Mouse (Mus musculus): Measurements from ENCODE around the gene Mat2a. TPM values are rescaled to one million over a fixed set of nuclear protein-coding genes. Genes with fewer than 3 reads are reported as not detected.

The Mat2a gene
- total and polyA plus RNA-seq, 3 experiments, result 166 to 456 (median 218) TPM

GRCm38 (mm10) chr6:72388791-72389329 lies 50.5 kb downstream of the Mat2a start:
- Histone ChIP-seq H3K79me2 (replicated peaks; ENCODE audit: control insufficient read depth, extremely low read depth, insufficient read depth, poor library complexity, severe bottlenecking) (no peaks in the 10 kb centered on the region), H3K27ac (ENCODE audit: insufficient read depth, low read depth) (no peak overlapping the region), H3K36me3 (replicated peaks in 1 of 2; ENCODE audit: control insufficient read depth in 1 of 2, insufficient read depth in 1 of 2, low read length in 1 of 2) (peaks cover 7 to 43% of the 10 kb centered on the region in 2 experiments), H3K4me1 (ENCODE audit: control insufficient read depth in 1 of 2, insufficient read depth in 2 of 2) (peaks cover 3 to 16% of the 10 kb centered on the region in 2 experiments), H3K4me2 (ENCODE audit: insufficient read depth, low read depth, poor library complexity, severe bottlenecking) (peak overlapping the region; percentile 69), H3K27me3 (replicated peaks) (no peaks in the 10 kb centered on the region), H3K4me3 (replicated peaks in 1 of 3; ENCODE audit: low read depth in 2 of 3, low read length in 2 of 3, poor library complexity in 1 of 3) (peak overlapping the region; percentile 19 to 74 (median 71)), H3K9ac (ENCODE audit: insufficient read depth, low read depth) (peak overlapping the region; percentile 89), H3K9me3 (replicated peaks; ENCODE audit: low read length) (peaks cover 2% of the 10 kb centered on the region)
- TF ChIP-seq ZC3H11A (IDR thresholded peaks at IDR 0.05; ENCODE audit: low read depth, low read length) (no peak), MEF2A (IDR thresholded peaks at IDR 0.05; ENCODE audit: borderline replicate concordance, low read depth, low read length) (no peak), KAT2A (IDR thresholded peaks at IDR 0.05; ENCODE audit: insufficient replicate concordance, low read length) (no peak), MAZ (IDR thresholded peaks at IDR 0.05; ENCODE audit: low read depth, low read length) (no peak), HCFC1 (IDR thresholded peaks at IDR 0.05; ENCODE audit: low read depth, low read length) (no peak), NRF1 (IDR thresholded peaks at IDR 0.05; ENCODE audit: low read depth, low read length) (no peak), CHD1 (IDR thresholded peaks at IDR 0.05; ENCODE audit: low read depth, low read length) (no peak), E2F4 (IDR thresholded peaks at IDR 0.05; ENCODE audit: insufficient replicate concordance, low read depth, low read length) (no peak), RAD21 (IDR thresholded peaks at IDR 0.05; ENCODE audit: low read depth, low read length) (no peak), POLR2A (IDR thresholded peaks at IDR 0.05; ENCODE audit: low read depth, low read length) (no peak), SMC3 (IDR thresholded peaks at IDR 0.05; ENCODE audit: low read depth, low read length) (no peak), SIN3A (IDR thresholded peaks at IDR 0.05; ENCODE audit: low read length) (no peak), ZNF384 (IDR thresholded peaks at IDR 0.05; ENCODE audit: low read depth, low read length) (no peak), UBTF (IDR thresholded peaks at IDR 0.05; ENCODE audit: low read depth, low read length) (no peak), EP300 (IDR thresholded peaks at IDR 0.05; ENCODE audit: low read length) (no peak), USF2 (conservative IDR thresholded peaks at IDR 0.05; ENCODE audit: low read depth, low read length) (no peak)
- dilution Hi-C loops (cut with MboI; ENCODE audit: extremely low pct_ligation_motif_present, extremely low pct_unique_long_range_greater_than_20kb, low sequenced_read_pairs), result no loop called here
- DNase-seq (ENCODE audit: extremely low read depth), result no peak
- in situ Hi-C loops (cut with MboI; ENCODE audit: low pct_ligation_motif_present, low pct_unique_long_range_greater_than_20kb, low sequenced_read_pairs), result no loop called here

GRCm38 (mm10) chr6:72388266-72388665 lies 51.1 kb downstream of the Mat2a start:
- dilution Hi-C loops (cut with MboI; ENCODE audit: extremely low pct_ligation_motif_present, extremely low pct_unique_long_range_greater_than_20kb, low sequenced_read_pairs) (no loop called here), in situ Hi-C loops (cut with MboI; ENCODE audit: low pct_ligation_motif_present, low pct_unique_long_range_greater_than_20kb, low sequenced_read_pairs) (no loop called here)
- no peak for DNase-seq (ENCODE audit: extremely low read depth)
- no peak overlapping the region for H3K27ac ChIP-seq (ENCODE audit: insufficient read depth, low read depth)
- H3K4me3 ChIP-seq (replicated peaks in 1 of 3; ENCODE audit: low read depth in 2 of 3, low read length in 2 of 3, poor library complexity in 1 of 3), result no peak overlapping the region
- no peak overlapping the region for H3K4me2 ChIP-seq (ENCODE audit: insufficient read depth, low read depth, poor library complexity, severe bottlenecking)
- H3K36me3 ChIP-seq (replicated peaks in 1 of 2; ENCODE audit: control insufficient read depth in 1 of 2, insufficient read depth in 1 of 2, low read length in 1 of 2), result peaks cover 7 to 47% of the 10 kb centered on the region in 2 experiments
- peaks cover 3 to 16% of the 10 kb centered on the region in 2 experiments for H3K4me1 ChIP-seq (ENCODE audit: control insufficient read depth in 1 of 2, insufficient read depth in 2 of 2)
- TF ChIP-seq KAT2A (IDR thresholded peaks at IDR 0.05; ENCODE audit: insufficient replicate concordance, low read length) (no peak), RCOR1 (conservative IDR thresholded peaks at IDR 0.05; ENCODE audit: low read depth, low read length) (no peak), BHLHE40 (IDR thresholded peaks at IDR 0.05; ENCODE audit: low read depth, low read length) (no peak), MXI1 (IDR thresholded peaks at IDR 0.05; ENCODE audit: low read depth, low read length) (no peak), IRF4 (IDR thresholded peaks at IDR 0.05; ENCODE audit: low read depth, low read length) (no peak), RAD21 (IDR thresholded peaks at IDR 0.05; ENCODE audit: low read depth, low read length) (no peak), GABPA (IDR thresholded peaks at IDR 0.05; ENCODE audit: insufficient replicate concordance, low read depth, low read length) (no peak), ETS1 (conservative IDR thresholded peaks at IDR 0.05; ENCODE audit: low read depth, low read length) (no peak), NELFE (IDR thresholded peaks at IDR 0.05; ENCODE audit: low read depth, low read length) (no peak), USF1 (IDR thresholded peaks at IDR 0.05; ENCODE audit: low read depth, low read length) (no peak), EP300 (IDR thresholded peaks at IDR 0.05; ENCODE audit: low read length) (no peak), NRF1 (IDR thresholded peaks at IDR 0.05; ENCODE audit: low read depth, low read length) (no peak), POLR2A (IDR thresholded peaks at IDR 0.05; ENCODE audit: low read depth, low read length) (no peak), ZC3H11A (IDR thresholded peaks at IDR 0.05; ENCODE audit: low read depth, low read length) (no peak), SMC3 (IDR thresholded peaks at IDR 0.05; ENCODE audit: low read depth, low read length) (no peak), HCFC1 (IDR thresholded peaks at IDR 0.05; ENCODE audit: low read depth, low read length) (no peak), JUND (conservative IDR thresholded peaks at IDR 0.05; ENCODE audit: low read depth, low read length) (no peak)
- H3K79me2 ChIP-seq (replicated peaks; ENCODE audit: control insufficient read depth, extremely low read depth, insufficient read depth, poor library complexity, severe bottlenecking), result no peaks in the 10 kb centered on the region
- peaks cover 2% of the 10 kb centered on the region for H3K9me3 ChIP-seq (replicated peaks; ENCODE audit: low read length)
- H3K9ac ChIP-seq (ENCODE audit: insufficient read depth, low read depth), result no peak overlapping the region
- H3K27me3 ChIP-seq (replicated peaks), result no peaks in the 10 kb centered on the region

All from CH12.LX (cell line).